Mouse (Mus musculus): ENCODE measurements around the gene Tle1. TPM values are rescaled to one million over a fixed set of nuclear protein-coding genes. Genes with fewer than 3 reads are reported as not detected.

Tle1 gene
- polyA plus RNA-seq, 1 experiment, result 36.2 TPM

GRCm38 (mm10) chr4:72167171-72167570 is 33.5 kb downstream of the Tle1 start:
- no peaks in the 10 kb centered on the region for H3K4me1 ChIP-seq (ENCODE audit: control insufficient read depth, insufficient read depth, low read length)
- no peak overlapping the region for H3K4me3 ChIP-seq (replicated peaks; ENCODE audit: extremely low read depth, low read depth, low read length)
- 85% methylated on average over 3 of the region's 3 CpGs for WGBS
- TF ChIP-seq POLR2A (IDR thresholded peaks at IDR 0.05; ENCODE audit: borderline replicate concordance, extremely low read depth, low read depth, low read length), result no peak
- no peak for TF ChIP-seq CTCF (IDR thresholded peaks at IDR 0.05; ENCODE audit: insufficient read depth, low read length)
- DNase-seq, result no peak

GRCm38 (mm10) chr4:72166561-72166960 is 34.2 kb downstream of the Tle1 start:
- Histone ChIP-seq H3K4me1 (ENCODE audit: control insufficient read depth, insufficient read depth, low read length) (no peaks in the 10 kb centered on the region), H3K4me3 (replicated peaks; ENCODE audit: extremely low read depth, low read depth, low read length) (no peak overlapping the region)
- WGBS, result 92% methylated on average over 2 of the region's 2 CpGs
- DNase-seq, result no peak
- TF ChIP-seq CTCF (IDR thresholded peaks at IDR 0.05; ENCODE audit: insufficient read depth, low read length) (no peak), POLR2A (IDR thresholded peaks at IDR 0.05; ENCODE audit: borderline replicate concordance, extremely low read depth, low read depth, low read length) (no peak)

- Histone ChIP-seq H3K4me3 (replicated peaks; ENCODE audit: extremely low read depth, low read depth, low read length) (no peak overlapping the region), H3K4me1 (ENCODE audit: control insufficient read depth, insufficient read depth, low read length) (no peaks in the 10 kb centered on the region)
- no peak for DNase-seq
- TF ChIP-seq POLR2A (IDR thresholded peaks at IDR 0.05; ENCODE audit: borderline replicate concordance, extremely low read depth, low read depth, low read length) (no peak), CTCF (IDR thresholded peaks at IDR 0.05; ENCODE audit: insufficient read depth, low read length) (no peak)
- 95% methylated on average over 9 of the region's 9 CpGs for WGBS
Observed at GRCm38 (mm10) chr4:72165765-72166164, 35.0 kb downstream of the Tle1 start.

- Histone ChIP-seq H3K4me1 (ENCODE audit: control insufficient read depth, insufficient read depth, low read length) (peaks cover 3% of the 10 kb centered on the region), H3K4me3 (replicated peaks; ENCODE audit: extremely low read depth, low read depth, low read length) (no peak overlapping the region)
- 96% methylated on average over 4 of the region's 4 CpGs for WGBS
- no peak for DNase-seq
- TF ChIP-seq POLR2A (IDR thresholded peaks at IDR 0.05; ENCODE audit: borderline replicate concordance, extremely low read depth, low read depth, low read length) (no peak), CTCF (IDR thresholded peaks at IDR 0.05; ENCODE audit: insufficient read depth, low read length) (no peak)
Observed at GRCm38 (mm10) chr4:72162445-72163218, 38.1 kb downstream of the Tle1 start.

- 91% methylated on average over 14 of the region's 14 CpGs for WGBS
- no peak for DNase-seq
- Histone ChIP-seq H3K4me1 (ENCODE audit: control insufficient read depth, insufficient read depth, low read length) (peaks cover 3% of the 10 kb centered on the region), H3K4me3 (replicated peaks; ENCODE audit: extremely low read depth, low read depth, low read length) (no peak overlapping the region)
- TF ChIP-seq POLR2A (IDR thresholded peaks at IDR 0.05; ENCODE audit: borderline replicate concordance, extremely low read depth, low read depth, low read length) (no peak), CTCF (IDR thresholded peaks at IDR 0.05; ENCODE audit: insufficient read depth, low read length) (no peak)
Observed at GRCm38 (mm10) chr4:72160102-72160511, 40.6 kb downstream of the Tle1 start.

GRCm38 (mm10) chr4:72157931-72158371 is 42.8 kb downstream of the Tle1 start:
- WGBS, result 81% methylated on average over 10 of the region's 10 CpGs
- no peak for DNase-seq
- peaks cover 3% of the 10 kb centered on the region for H3K4me1 ChIP-seq (ENCODE audit: control insufficient read depth, insufficient read depth, low read length)

GRCm38 (mm10) chr4:72150460-72151131 is 50.1 kb downstream of the Tle1 start:
- no peak for TF ChIP-seq POLR2A (IDR thresholded peaks at IDR 0.05; ENCODE audit: borderline replicate concordance, extremely low read depth, low read depth, low read length)
- WGBS, result 44% methylated on average over 4 of the region's 4 CpGs
- DNase-seq, result no peak
- H3K4me3 ChIP-seq (replicated peaks; ENCODE audit: extremely low read depth, low read depth, low read length), result no peak overlapping the region
- H3K4me1 ChIP-seq (ENCODE audit: control insufficient read depth, insufficient read depth, low read length), result peaks cover 9% of the 10 kb centered on the region

More at GRCm38 (mm10) chr4:72157931-72158371, 42.8 kb downstream of the Tle1 start:
- no peak overlapping the region for H3K4me3 ChIP-seq (replicated peaks; ENCODE audit: extremely low read depth, low read depth, low read length)
- TF ChIP-seq POLR2A (IDR thresholded peaks at IDR 0.05; ENCODE audit: borderline replicate concordance, extremely low read depth, low read depth, low read length), result no peak

GRCm38 (mm10) chr4:72146003-72146402 is 54.7 kb downstream of the Tle1 start:
- no peak for TF ChIP-seq CTCF (IDR thresholded peaks at IDR 0.05; ENCODE audit: insufficient read depth, low read length)
- TF ChIP-seq POLR2A (IDR thresholded peaks at IDR 0.05; ENCODE audit: borderline replicate concordance, extremely low read depth, low read depth, low read length), result no peak
- DNase-seq, result no peak
- 88% methylated on average over 2 of the region's 2 CpGs for WGBS
- Histone ChIP-seq H3K4me3 (replicated peaks; ENCODE audit: extremely low read depth, low read depth, low read length) (no peak overlapping the region), H3K4me1 (ENCODE audit: control insufficient read depth, insufficient read depth, low read length) (peaks cover 5% of the 10 kb centered on the region)

- no peak for TF ChIP-seq POLR2A (IDR thresholded peaks at IDR 0.05; ENCODE audit: borderline replicate concordance, extremely low read depth, low read depth, low read length)
- TF ChIP-seq CTCF (IDR thresholded peaks at IDR 0.05; ENCODE audit: insufficient read depth, low read length), result no peak
- 67% methylated on average over 2 of the region's 2 CpGs for WGBS
- DNase-seq, result no peak
- H3K4me3 ChIP-seq (replicated peaks; ENCODE audit: extremely low read depth, low read depth, low read length), result no peak overlapping the region
- H3K4me1 ChIP-seq (ENCODE audit: control insufficient read depth, insufficient read depth, low read length), result no peaks in the 10 kb centered on the region
Observed at GRCm38 (mm10) chr4:72144541-72144940, 56.2 kb downstream of the Tle1 start.

- Histone ChIP-seq H3K4me1 (ENCODE audit: control insufficient read depth, insufficient read depth, low read length) (no peaks in the 10 kb centered on the region), H3K4me3 (replicated peaks; ENCODE audit: extremely low read depth, low read depth, low read length) (no peak overlapping the region)
- TF ChIP-seq POLR2A (IDR thresholded peaks at IDR 0.05; ENCODE audit: borderline replicate concordance, extremely low read depth, low read depth, low read length) (no peak), CTCF (IDR thresholded peaks at IDR 0.05; ENCODE audit: insufficient read depth, low read length) (no peak)
- 54% methylated on average over 3 of the region's 3 CpGs for WGBS
- DNase-seq, result no peak
Observed at GRCm38 (mm10) chr4:72140706-72141105, 60.0 kb downstream of the Tle1 start.
